Mouse (Mus musculus): Measurements from ENCODE around the gene Akr1b7. TPM values are rescaled to one million over a fixed set of nuclear protein-coding genes. Genes with fewer than 3 reads are reported as not detected.
"Not testable (repeated sequence)": the region's sequence is repeated elsewhere in the genome, so short reads cannot be mapped to it uniquely, and the experiment has no call there.

Akr1b7 gene
- total and polyA plus RNA-seq, 2 experiments from 2014 or later, result 0.31 TPM; not detected in 1

DNA sequence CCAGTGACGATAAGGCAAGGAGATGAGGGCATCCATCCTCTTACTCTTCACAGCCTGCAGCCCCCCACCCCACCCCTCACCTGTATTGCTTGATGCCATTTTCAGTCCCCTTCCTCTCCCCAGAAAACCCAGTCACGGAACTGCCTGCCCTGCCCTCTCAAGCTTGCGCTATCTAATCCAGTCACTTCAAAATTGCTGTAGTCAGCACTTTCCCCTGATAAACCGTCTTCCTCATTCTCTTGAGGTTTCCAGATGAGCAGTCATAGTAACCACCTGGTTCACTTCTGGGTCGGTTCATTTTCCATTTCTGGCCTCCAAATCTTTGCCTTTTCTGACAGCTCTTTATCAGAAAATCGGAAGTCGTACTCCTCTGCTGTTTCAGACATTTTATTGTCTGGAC is 38.3 kb upstream of the Akr1b7 start:
- Histone ChIP-seq H3K36me3 (replicated peaks; ENCODE audit: control insufficient read depth, insufficient read depth, low read length) (no peaks in the 10 kb centered on the region), H3K27me3 (ENCODE audit: control insufficient read depth, insufficient read depth, low read length) (no peaks in the 10 kb centered on the region), H3K4me3 (ENCODE audit: low read depth, low read length) (no peak overlapping the region), H3K27ac (ENCODE audit: low read depth) (no peak overlapping the region), H3K4me2 (ENCODE audit: low read depth, low read length) (no peak overlapping the region), H3K9ac (replicated peaks; ENCODE audit: low read depth, low read length) (no peak overlapping the region), H3K9me3 (replicated peaks; ENCODE audit: control insufficient read depth, low read length) (no peaks in the 10 kb centered on the region), H3K4me1 (ENCODE audit: control insufficient read depth, insufficient read depth) (no peaks in the 10 kb centered on the region)
- TF ChIP-seq CTCF (IDR thresholded peaks at IDR 0.05; ENCODE audit: low read depth) (no peak), EP300 (IDR thresholded peaks at IDR 0.05; ENCODE audit: low read depth) (no peak)
- no peak for ATAC-seq (ENCODE audit: insufficient read depth, low read depth)
- DNase-seq (ENCODE audit: low spot score), result no peak
- 58% methylated on average over 7 of the region's 7 CpGs for WGBS

DNA sequence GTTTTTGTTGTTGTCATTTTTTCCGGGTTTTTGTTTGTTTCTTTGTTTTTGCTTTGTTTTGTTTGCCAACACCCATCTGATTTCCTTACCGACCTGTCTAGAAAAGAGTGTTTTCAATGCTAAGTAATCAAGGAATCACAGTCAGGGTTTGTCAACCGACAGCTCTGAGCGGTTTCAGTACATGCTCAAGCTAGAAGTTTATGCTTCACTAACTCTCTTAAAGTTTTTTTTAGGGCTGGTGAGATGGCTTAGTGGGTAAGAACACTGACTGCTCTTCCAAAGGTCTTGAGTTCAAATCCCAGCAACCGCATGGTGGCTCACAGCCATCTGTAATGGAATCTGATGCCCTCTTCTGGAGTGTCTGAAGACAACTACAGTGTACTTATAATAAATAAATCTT is 36.2 kb upstream of the Akr1b7 start:
- H3K4me2 ChIP-seq (ENCODE audit: low read depth, low read length); H3K27ac ChIP-seq (ENCODE audit: low read depth); H3K4me1 ChIP-seq (ENCODE audit: control insufficient read depth, insufficient read depth); H3K36me3 ChIP-seq (replicated peaks; ENCODE audit: control insufficient read depth, insufficient read depth, low read length); H3K9ac ChIP-seq (replicated peaks; ENCODE audit: low read depth, low read length); DNase-seq (ENCODE audit: low spot score); ATAC-seq (ENCODE audit: insufficient read depth, low read depth); H3K27me3 ChIP-seq (ENCODE audit: control insufficient read depth, insufficient read depth, low read length); H3K4me3 ChIP-seq (ENCODE audit: low read depth, low read length); H3K9me3 ChIP-seq (replicated peaks; ENCODE audit: control insufficient read depth, low read length): not testable (repeated sequence)
- 79% methylated on average over 5 of the region's 5 CpGs for WGBS

DNA sequence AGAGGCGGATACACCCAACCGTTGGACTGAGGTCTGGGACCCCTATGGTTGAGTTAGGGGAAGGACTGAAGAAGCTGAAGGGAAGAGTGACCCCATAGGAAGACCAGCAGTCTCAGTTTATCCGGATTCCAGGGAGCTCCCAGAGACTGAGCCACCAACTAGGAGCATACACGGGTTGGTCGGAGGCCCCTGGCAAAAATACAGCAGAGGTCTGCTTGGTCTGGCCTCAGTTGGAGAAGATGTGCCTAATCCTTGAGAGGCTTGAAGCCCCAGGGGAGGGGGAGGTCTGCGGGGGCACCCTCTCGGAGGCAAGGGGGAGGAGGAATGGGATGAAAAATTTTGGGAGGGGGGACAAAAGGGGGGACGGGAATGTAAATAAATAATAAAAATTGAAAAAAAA is 28.7 kb upstream of the Akr1b7 start:
- Histone ChIP-seq H3K9ac (replicated peaks; ENCODE audit: low read depth, low read length) (no peak overlapping the region), H3K4me3 (ENCODE audit: low read depth, low read length) (peak overlapping the region; percentile 66; the same call in 1 of the 2 replicates), H3K4me2 (ENCODE audit: low read depth, low read length) (peak overlapping the region; percentile 94; the same call in 1 of the 2 replicates), H3K9me3 (replicated peaks; ENCODE audit: control insufficient read depth, low read length) (no peaks in the 10 kb centered on the region), H3K36me3 (replicated peaks; ENCODE audit: control insufficient read depth, insufficient read depth, low read length) (peaks cover 11% of the 10 kb centered on the region; the same call in 1 of the 2 replicates), H3K4me1 (ENCODE audit: control insufficient read depth, insufficient read depth) (peaks cover 5% of the 10 kb centered on the region; the same call in 1 of the 2 replicates), H3K27ac (ENCODE audit: low read depth) (no peak overlapping the region), H3K27me3 (ENCODE audit: control insufficient read depth, insufficient read depth, low read length) (no peaks in the 10 kb centered on the region)
- 38% methylated on average over 8 of the region's 8 CpGs for WGBS
- ATAC-seq (ENCODE audit: insufficient read depth, low read depth) (no peak), DNase-seq (ENCODE audit: low spot score) (no peak)
- TF ChIP-seq EP300 (IDR thresholded peaks at IDR 0.05; ENCODE audit: low read depth) (no peak), CTCF (IDR thresholded peaks at IDR 0.05; ENCODE audit: low read depth) (no peak)

DNA sequence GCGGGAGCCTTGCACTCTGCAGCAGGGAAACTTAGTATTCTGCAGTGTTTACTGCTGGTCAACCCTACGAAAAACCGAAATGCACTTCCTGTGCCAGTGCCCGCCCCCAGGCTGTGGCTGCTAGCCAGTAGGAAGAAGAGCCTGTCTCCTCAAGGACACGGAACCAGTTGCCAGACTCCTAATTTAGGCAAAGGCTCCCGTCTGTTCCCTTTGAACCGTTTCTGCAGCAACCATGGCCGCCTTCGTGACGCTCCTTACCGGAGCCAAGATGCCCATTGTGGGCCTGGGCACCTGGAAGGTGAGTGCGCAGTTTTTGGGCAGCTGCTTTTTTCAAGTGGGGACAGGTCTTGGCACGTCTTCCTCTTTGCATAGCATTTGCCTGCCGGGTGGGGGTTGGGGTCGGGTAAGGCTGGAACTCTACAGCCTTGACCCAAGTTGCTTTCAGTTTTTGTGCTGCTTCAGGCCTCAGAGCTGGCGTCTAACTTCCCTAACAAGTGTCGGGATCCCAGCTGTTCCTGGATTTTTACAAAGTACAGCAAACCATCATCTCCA is 27.9 kb upstream of the Akr1b7 start, which contains the start of gene Akr1b10:
Gene Akr1b10, plus strand, starts transcription at position 109 of the 552 bp plus-strand sequence.
- WGBS, result under 1% methylated on average over 17 of the region's 17 CpGs
- ATAC-seq (ENCODE audit: insufficient read depth, low read depth) (peak; percentile 93), DNase-seq (ENCODE audit: low spot score) (peak; percentile 83)
- Histone ChIP-seq H3K9ac (replicated peaks; ENCODE audit: low read depth, low read length) (peak within 1 kb of the TSS; percentile 61), H3K4me3 (ENCODE audit: low read depth, low read length) (peak within 1 kb of the TSS; percentile 66), H3K9me3 (replicated peaks; ENCODE audit: control insufficient read depth, low read length) (no peaks in the 10 kb centered on the region), H3K4me1 (ENCODE audit: control insufficient read depth, insufficient read depth) (peaks cover 5% of the 10 kb centered on the region; the same call in 1 of the 2 replicates), H3K4me2 (ENCODE audit: low read depth, low read length) (peak within 1 kb of the TSS; percentile 94), H3K36me3 (replicated peaks; ENCODE audit: control insufficient read depth, insufficient read depth, low read length) (peaks cover 18% of the 10 kb centered on the region), H3K27ac (ENCODE audit: low read depth) (peak within 1 kb of the TSS; percentile 89), H3K27me3 (ENCODE audit: control insufficient read depth, insufficient read depth, low read length) (no peaks in the 10 kb centered on the region)
- TF ChIP-seq EP300 (IDR thresholded peaks at IDR 0.05; ENCODE audit: low read depth), result no peak
- no peak for TF ChIP-seq CTCF (IDR thresholded peaks at IDR 0.05; ENCODE audit: low read depth)

DNA sequence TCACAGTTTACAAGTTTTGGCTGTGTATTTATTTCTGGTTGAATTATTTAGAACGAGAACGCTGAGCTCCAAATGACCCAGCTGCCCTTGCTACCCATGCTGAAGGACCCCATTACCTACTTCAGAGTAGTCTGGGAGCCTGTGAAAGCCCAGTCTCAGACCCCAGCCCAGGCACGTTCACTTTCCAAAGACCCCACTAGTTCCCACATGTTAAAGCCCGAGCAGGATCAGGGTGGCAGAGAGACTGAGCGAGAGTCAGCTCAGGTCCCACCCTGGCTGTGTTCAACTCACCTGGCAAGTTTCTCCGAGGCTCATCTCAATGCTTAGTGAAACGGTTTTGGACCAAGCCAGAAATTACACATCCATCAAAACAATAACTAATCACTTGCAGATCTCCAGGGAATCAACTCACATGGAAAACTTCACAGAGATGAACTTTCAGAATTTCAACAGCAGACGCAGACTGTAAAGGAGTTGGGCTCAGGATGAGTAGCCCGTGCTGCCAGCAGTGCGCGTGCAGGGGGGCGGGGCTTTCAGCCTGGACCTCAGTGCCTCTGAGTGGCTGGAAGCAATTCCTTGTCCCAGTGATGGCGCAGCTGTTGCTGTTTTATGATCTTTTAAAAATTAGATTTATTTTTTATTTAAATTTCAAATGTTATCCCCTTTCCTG is 27.3 kb upstream of the Akr1b7 start:
- peak overlapping the region; percentile 66 for H3K4me3 ChIP-seq (ENCODE audit: low read depth, low read length)
- no peaks in the 10 kb centered on the region for H3K27me3 ChIP-seq (ENCODE audit: control insufficient read depth, insufficient read depth, low read length)
- WGBS, result 2% methylated on average over 13 of the region's 13 CpGs
- H3K4me2 ChIP-seq (ENCODE audit: low read depth, low read length), result peak overlapping the region; percentile 94
- peak overlapping the region; percentile 89 for H3K27ac ChIP-seq (ENCODE audit: low read depth)
- TF ChIP-seq EP300 (IDR thresholded peaks at IDR 0.05; ENCODE audit: low read depth) (no peak), CTCF (IDR thresholded peaks at IDR 0.05; ENCODE audit: low read depth) (no peak)
- H3K9ac ChIP-seq (replicated peaks; ENCODE audit: low read depth, low read length), result peak overlapping the region; percentile 61
- peaks cover 25% of the 10 kb centered on the region for H3K36me3 ChIP-seq (replicated peaks; ENCODE audit: control insufficient read depth, insufficient read depth, low read length)
- peaks cover 5% of the 10 kb centered on the region; the same call in 1 of the 2 replicates for H3K4me1 ChIP-seq (ENCODE audit: control insufficient read depth, insufficient read depth)
- ATAC-seq (ENCODE audit: insufficient read depth, low read depth), result peak; percentile 52; the same call in 1 of the 2 replicates
- peak; percentile 31 for DNase-seq (ENCODE audit: low spot score)
- no peaks in the 10 kb centered on the region for H3K9me3 ChIP-seq (replicated peaks; ENCODE audit: control insufficient read depth, low read length)

All from heart, postnatal 0 days (tissue).